12 mouse cellular contexts compared by ENCODE assay signal in genomic region chr7:66249426-66249825, GRCm38 (mm10).
A peak's percentile ranks its signal among the peaks of the same experiment; 100 is the strongest.
DNase-seq lines count a peak whose midpoint lies in the region; ATAC-seq lines count a peak whose summit lies in the region.
"Had no signal": no experiment of that assay in that cellular context is flagged by ENCODE, and none has a peak within 500 bp of the region (broad histone marks: within the 10 kb centered on the region; RNA-seq: fewer than 3 reads in every experiment).

No protein-coding gene starts in this region.

- no peaks in the 10 kb centered on the region for H3K36me3 ChIP-seq in heart, embryonic 10.5 days
- H3K36me3 ChIP-seq in kidney, embryonic 15.5 days: no peaks in the 10 kb centered on the region
- no peaks in the 10 kb centered on the region for H3K36me3 ChIP-seq in limb, embryonic 12.5 days
- H3K36me3 ChIP-seq in liver, embryonic 13.5 days: no peaks in the 10 kb centered on the region
- H3K36me3 ChIP-seq: hindbrain, embryonic 15.5 days; midbrain, embryonic 13.5 days; neural tube, embryonic 15.5 days had no signal

- WGBS in heart, embryonic 10.5 days: 72% methylated on average over 3 of the region's 3 CpGs
- 82% methylated on average over 3 of the region's 3 CpGs for whole genome bisulfite sequencing in kidney, embryonic 15.5 days
- WGBS in limb, embryonic 12.5 days: 86% methylated on average over 3 of the region's 3 CpGs
- 82% methylated on average over 3 of the region's 3 CpGs for WGBS in liver, embryonic 13.5 days (ENCODE audit: insufficient replicate concordance)

- H3K4me2 ChIP-seq in kidney, embryonic 15.5 days: no peak overlapping the region
- H3K4me2 ChIP-seq in limb, embryonic 12.5 days: no peak overlapping the region
- no peak overlapping the region for H3K4me2 ChIP-seq in liver, embryonic 13.5 days
- H3K4me2 ChIP-seq: hindbrain, embryonic 15.5 days; midbrain, embryonic 13.5 days; neural tube, embryonic 15.5 days had no signal

- ATAC-seq in kidney, embryonic 15.5 days (replicated peaks; ENCODE audit: low FRiP score): no peak
- peak; percentile 13; the same call in 1 of the 2 replicates for ATAC-seq in limb, embryonic 12.5 days (ENCODE audit: insufficient number of reproducible peaks, insufficient read depth, low FRiP score, low TSS enrichment, low read depth)
- no peak for ATAC-seq in liver, embryonic 13.5 days (ENCODE audit: low read depth)
- ATAC-seq: midbrain, embryonic 13.5 days had no signal

- H3K4me1 ChIP-seq in heart, embryonic 10.5 days: peaks cover 53% of the 10 kb centered on the region
- H3K4me1 ChIP-seq in kidney, embryonic 15.5 days: peaks cover 22% of the 10 kb centered on the region
- H3K4me1 ChIP-seq in limb, embryonic 12.5 days (replicated peaks): peaks cover 12% of the 10 kb centered on the region
- peaks cover 69% of the 10 kb centered on the region for H3K4me1 ChIP-seq in liver, embryonic 13.5 days (replicated peaks)

- H3K9me3 ChIP-seq in heart, embryonic 10.5 days: no peaks in the 10 kb centered on the region
- H3K9me3 ChIP-seq in kidney, embryonic 15.5 days (replicated peaks): no peaks in the 10 kb centered on the region
- H3K9me3 ChIP-seq in limb, embryonic 12.5 days: no peaks in the 10 kb centered on the region
- no peaks in the 10 kb centered on the region for H3K9me3 ChIP-seq in liver, embryonic 13.5 days (replicated peaks)
- H3K9me3 ChIP-seq: hindbrain, embryonic 15.5 days; midbrain, embryonic 13.5 days; neural tube, embryonic 15.5 days had no signal

- H3K4me3 ChIP-seq in heart, embryonic 10.5 days: no peak overlapping the region
- no peak overlapping the region for H3K4me3 ChIP-seq in kidney, embryonic 15.5 days (replicated peaks)
- H3K4me3 ChIP-seq in limb, embryonic 12.5 days (replicated peaks): no peak overlapping the region
- H3K4me3 ChIP-seq in liver, embryonic 13.5 days (replicated peaks): no peak overlapping the region
- H3K4me3 ChIP-seq: hindbrain, embryonic 15.5 days; midbrain, embryonic 13.5 days; myocyte; neural tube, embryonic 15.5 days had no signal

- DNase-seq in heart, embryonic 10.5 days (ENCODE audit: low spot score): peak; percentile 58
- no peak for DNase-seq in heart, adult 9 months (ENCODE audit: low spot score in 2 of 2)
- DNase-seq in kidney, postnatal 14 days: no peak
- no peak for DNase-seq in liver, embryonic 13.5 days
- DNase-seq in layer of hippocampus, postnatal 25 days (ENCODE audit: extremely low spot score in 1 of 2, low spot score in 1 of 2): no peak

- no peak overlapping the region for H3K9ac ChIP-seq in kidney, embryonic 15.5 days
- no peak overlapping the region for H3K9ac ChIP-seq in limb, embryonic 12.5 days (replicated peaks)
- 0 out of 2 replicates have a peak overlapping the region, but pooled peaks have one; percentile 27 for H3K9ac ChIP-seq in liver, embryonic 13.5 days
- H3K9ac ChIP-seq: hindbrain, embryonic 15.5 days; midbrain, embryonic 13.5 days; neural tube, embryonic 15.5 days had no signal

- H3K27me3 ChIP-seq in heart, embryonic 10.5 days (ENCODE audit: insufficient read depth, poor library complexity, severe bottlenecking): no peaks in the 10 kb centered on the region
- no peaks in the 10 kb centered on the region for H3K27me3 ChIP-seq in kidney, embryonic 15.5 days
- no peaks in the 10 kb centered on the region for H3K27me3 ChIP-seq in limb, embryonic 12.5 days
- H3K27me3 ChIP-seq in liver, embryonic 13.5 days: peaks cover 4% of the 10 kb centered on the region; the same call in 1 of the 2 replicates
- H3K27me3 ChIP-seq: hindbrain, embryonic 15.5 days; midbrain, embryonic 13.5 days; neural tube, embryonic 15.5 days had no signal

- H3K27ac ChIP-seq in heart, embryonic 10.5 days: peak overlapping the region; percentile 56
- 0 out of 2 replicates have a peak overlapping the region, but pooled peaks have one; percentile 5 for H3K27ac ChIP-seq in kidney, embryonic 15.5 days
- peak overlapping the region; percentile 56; the same call in 1 of the 2 replicates for H3K27ac ChIP-seq in limb, embryonic 12.5 days
- peak overlapping the region; percentile 48; the same call in 1 of the 2 replicates for H3K27ac ChIP-seq in liver, embryonic 13.5 days
- H3K27ac ChIP-seq: macrophage; midbrain, embryonic 13.5 days had no signal

Comparison
In these comparisons a context has a peak if more than half of its experiments do, and no peak if none do; other contexts are left out.
1. H3K27ac ChIP-seq: peak in every context shown above with its lines; median percentile 56 in heart, embryonic 10.5 days; 56 in limb, embryonic 12.5 days; 48 in liver, embryonic 13.5 days; 5 in kidney, embryonic 15.5 days.